Mouse (Mus musculus) layer of hippocampus, adult 18-20 months (tissue): ENCODE measurements at regions not wholly inside any gene's neighbourhood (a gene's known extent, or its start where the extent isn't known, plus 50 kb on each side); places are given as distances from the start of the nearest gene placed in this dataset.

Experiments
- DNase-seq, 2 experiments: peaks; one replicate each; pipeline ENCODE4 v3.0.0; 2022; ENCODE audit warnings: low spot score in 2 of 2

DNA sequence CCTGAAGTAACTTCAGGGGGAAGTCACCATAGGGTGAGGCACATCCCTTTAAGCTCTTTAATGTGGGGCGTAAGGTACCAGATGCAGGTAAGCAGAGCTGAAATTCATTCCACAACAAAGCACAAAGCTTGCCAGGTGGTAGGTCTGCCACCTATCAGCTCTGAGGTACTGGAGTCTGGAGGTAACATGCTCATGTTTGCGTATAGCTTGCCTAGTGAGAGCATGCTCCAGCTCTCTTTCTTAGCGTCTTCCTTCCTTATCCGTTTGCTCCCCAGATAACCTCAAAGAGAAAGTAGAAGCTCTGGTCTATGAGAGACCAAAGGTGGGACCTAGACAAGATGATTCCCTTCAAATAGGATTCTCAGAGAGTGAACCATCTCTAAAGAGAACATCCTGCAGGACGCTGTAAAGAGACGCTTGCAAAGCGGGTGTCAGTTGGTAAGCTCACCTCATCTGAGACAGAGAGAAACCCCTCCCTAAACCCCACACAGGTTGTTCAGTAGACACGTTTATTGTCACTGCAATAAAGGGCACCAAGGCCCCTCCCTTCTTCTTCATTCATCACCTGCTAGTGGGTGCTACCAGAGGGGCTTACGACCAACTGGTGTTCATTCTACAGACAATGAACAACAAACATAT, 347.4 kb upstream of the 3110018I06Rik start:
- no peak for DNase-seq

DNA sequence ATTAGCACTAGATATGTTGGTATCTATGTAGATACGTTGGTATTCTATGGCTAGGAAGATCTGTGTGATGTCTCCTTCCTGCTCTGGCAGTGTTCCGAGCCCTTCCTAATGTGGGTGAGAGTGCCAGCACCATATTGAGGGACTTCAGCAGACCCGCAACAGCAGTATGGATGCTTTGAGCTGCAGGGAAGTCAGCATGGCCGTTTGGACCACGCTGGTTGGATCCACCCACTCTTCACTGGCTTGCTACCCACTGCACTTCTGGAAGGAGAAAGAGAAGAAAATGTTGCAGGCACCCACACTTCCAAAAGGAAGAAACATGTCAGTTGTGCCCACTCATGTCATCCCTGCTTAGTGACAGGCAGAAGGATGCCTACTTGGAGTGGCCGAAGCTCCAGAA, 346.2 kb upstream of the 3110018I06Rik start:
- DNase-seq, result peak; percentile 22 to 26

DNA sequence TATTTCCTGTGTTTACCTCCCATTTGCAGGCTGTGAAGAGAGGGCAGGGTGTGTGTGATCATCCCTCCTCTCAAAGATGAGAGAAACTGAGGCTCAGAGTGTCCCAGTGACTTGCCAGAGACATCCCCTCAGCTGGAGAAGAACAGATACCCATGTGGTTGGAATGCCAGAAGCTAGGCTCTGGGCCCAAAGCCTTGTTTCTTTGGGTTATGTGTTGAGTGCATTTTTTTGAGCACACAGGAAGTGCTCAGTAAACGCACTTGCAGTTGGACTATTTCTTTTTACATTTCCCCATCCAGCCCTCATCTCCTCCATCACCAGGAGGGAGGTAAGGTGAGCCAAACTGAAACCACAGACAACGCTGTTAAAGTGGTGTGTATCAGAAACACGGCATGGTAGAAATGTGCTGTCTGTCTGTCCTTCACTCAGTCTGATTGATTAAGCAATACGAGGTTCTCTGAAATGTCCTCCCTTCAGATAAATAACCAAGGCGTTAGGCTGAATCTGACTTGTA, 341.8 kb upstream of the 3110018I06Rik start:
- DNase-seq, result no peak

DNA sequence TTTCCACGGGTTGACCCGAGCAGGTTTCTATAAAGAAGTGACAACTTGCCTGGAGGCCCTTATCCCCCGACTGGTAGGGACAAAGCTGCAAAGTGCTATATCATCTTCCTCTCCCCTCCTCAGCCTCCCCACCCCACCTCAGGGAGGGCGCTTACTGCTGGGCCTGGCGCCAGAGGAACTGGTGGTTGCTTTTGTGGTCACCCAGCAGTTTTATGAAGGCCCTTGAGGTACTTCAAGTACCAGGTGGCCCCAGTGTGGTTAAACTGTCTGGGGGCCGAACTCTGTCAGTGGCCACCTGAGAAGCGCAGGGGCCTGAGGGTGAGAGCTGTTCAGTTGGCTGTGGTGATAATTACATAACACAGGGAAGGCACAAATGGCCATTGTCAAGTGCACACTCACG, 340.0 kb upstream of the 3110018I06Rik start:
- no peak for DNase-seq

DNA sequence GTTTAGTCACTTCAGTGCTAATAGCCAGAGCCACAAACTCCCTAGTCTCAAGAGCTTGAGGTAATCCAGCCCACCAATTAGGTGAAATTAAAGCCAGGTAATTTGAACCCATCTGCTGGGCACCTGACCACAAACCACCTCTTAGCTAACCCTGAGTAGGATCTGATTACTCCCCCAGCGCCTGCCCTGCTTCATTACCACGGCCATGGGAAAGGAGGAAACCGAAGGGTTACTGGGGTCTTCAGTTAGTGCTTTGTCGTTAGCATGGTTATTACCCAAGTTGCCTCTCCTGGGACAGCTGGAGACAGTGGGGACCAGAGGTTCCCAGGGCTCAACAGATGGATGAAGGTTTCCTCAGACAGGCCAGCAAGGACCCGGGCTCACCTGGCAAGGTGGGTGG, 337.3 kb upstream of the 3110018I06Rik start:
- DNase-seq, result no peak

DNA sequence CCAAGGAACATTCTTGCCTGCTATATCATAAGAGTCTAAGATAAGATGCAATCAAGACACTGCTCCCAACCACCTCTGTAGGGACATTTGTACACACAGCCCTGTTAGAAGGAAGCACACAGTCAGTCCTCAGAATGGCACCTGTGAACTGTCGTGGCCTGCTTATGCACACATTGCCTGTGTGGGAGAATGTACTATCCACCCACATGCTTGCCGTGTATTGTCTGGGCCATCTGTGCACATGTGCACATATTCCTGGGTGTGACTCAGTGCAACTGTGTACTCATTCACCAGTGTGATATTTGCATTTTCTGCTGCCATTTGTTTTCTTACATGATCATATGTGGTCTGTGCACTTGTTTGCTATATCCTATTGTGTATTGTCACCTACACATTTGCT, 333.8 kb upstream of the 3110018I06Rik start:
- peak; percentile 27 to 66 for DNase-seq

DNA sequence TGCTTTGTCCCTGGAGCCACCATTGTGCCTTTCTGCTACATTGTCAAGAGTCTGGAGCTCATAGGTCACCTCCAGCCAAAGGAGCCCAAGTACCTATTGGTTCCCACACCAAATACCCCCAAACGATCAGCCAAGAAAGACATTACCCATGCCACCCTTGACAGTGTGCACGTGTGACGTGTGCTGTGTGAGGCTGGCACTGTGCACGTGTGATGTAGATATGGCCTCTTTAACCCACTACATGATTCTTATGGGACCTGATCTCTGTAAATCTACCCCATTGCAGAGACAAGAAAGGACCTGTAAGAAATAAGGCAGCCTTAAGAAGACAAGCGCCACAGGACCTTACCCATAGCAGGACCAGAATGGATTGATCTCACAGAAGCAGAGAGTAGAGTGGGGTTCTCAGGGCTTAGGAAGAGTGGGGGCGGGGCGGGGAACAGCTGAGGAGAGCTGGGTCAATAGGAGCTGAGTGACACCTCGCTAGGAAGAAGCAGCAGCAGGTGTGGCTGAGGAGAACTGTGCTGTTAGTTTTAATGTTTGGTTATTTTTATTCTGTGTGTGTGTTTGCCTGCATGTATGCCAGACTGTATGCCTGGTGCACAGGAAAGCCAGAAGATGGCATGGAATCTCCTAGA, 331.5 kb upstream of the 3110018I06Rik start:
- no peak for DNase-seq

DNA sequence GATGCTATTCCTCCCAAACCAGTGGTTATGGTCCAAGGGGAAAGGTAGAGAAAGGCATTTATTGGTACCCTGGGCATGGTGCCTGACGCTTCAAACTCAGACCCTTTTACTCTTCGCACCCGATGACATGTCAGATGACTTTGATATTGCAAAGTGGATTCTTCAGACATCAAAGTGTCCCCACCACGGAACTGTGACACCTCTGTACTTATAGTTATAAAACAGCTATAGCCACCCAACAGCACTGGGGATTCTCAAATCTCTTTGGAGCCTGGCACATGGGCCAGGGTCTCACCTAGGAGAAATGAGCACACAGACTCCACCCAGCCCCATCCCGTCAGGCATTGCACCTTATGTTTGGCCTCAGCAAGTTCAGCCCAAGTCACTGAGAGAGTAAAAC, 329.3 kb upstream of the 3110018I06Rik start:
- no peak for DNase-seq

DNA sequence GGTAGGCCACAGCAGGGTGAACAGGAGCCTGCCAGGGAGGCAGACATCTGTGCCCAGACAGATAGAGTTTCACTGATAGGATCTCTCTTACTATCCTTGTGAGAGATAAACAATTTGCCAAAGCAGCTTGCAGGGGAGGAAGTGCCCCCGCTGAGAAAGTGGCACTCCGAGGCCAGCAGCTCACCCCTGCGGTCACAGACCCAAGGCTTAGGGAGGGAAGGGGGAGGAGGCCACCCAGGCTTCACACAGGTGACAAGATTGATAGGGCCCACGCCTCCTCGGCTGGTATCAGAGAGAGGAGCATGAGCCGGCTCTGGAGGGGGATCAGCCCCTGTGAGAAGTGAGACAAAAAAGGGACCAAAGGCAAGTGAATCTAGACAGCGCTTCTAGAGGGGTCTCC, 328.3 kb upstream of the 3110018I06Rik start:
- DNase-seq, result no peak

DNA sequence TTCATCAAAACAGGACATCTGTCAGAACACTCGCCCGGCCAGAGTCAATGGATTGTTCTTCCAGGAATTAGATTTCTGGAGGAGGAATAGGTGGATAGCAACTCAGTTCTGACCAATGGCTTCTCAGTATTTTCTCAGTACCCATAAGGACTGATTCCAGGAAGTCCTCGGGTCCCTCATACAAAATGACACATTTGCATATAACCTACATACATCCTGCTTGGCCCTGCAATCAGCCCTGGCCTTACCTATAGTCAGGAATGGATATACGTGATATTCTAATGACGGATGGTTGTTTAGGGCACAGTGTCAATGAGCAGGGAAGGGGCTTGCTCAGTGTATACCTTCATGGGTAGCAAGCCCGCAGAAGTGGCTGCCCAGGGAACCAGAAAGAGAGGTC, 327.8 kb upstream of the 3110018I06Rik start:
- no peak for DNase-seq

DNA sequence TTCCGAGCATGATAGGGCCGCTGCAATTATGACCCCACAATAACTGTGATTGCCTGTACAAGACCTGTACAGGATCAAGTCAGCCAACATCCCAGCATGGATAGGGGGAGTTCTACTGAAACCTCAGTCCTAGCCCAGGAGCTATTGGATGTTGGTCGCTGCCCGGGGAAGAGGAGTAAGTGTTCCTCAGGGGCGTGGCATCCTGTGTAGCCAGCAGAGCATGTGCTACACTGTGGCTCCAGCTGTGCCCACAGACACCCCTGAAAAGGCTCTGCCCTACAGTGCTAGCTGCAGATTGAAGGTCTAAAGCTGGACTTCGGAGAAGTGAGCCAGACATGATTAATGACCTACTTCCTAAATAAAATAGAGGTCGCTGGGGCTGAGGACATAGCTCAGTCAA, 317.5 kb upstream of the 3110018I06Rik start:
- DNase-seq, result no peak

DNA sequence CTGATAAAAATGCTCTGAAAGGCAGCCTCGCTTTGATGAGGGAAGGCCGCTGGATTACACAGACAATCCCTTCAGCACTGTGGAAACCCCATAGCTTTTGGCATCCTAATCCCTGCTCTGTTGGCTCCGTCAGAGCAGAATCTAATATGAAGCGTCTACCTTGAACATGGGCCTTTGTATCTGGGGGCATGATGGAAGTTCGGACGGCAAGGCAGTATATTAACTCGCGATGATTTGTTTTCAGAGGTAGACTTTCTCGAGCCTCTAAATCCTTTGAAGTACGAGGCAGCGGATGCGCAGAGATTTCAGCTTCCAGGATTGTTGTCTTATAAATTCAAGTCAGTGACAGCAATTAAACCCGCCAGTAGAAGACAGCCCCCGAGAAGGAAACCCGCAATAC, 316.8 kb upstream of the 3110018I06Rik start:
- no peak for DNase-seq

DNA sequence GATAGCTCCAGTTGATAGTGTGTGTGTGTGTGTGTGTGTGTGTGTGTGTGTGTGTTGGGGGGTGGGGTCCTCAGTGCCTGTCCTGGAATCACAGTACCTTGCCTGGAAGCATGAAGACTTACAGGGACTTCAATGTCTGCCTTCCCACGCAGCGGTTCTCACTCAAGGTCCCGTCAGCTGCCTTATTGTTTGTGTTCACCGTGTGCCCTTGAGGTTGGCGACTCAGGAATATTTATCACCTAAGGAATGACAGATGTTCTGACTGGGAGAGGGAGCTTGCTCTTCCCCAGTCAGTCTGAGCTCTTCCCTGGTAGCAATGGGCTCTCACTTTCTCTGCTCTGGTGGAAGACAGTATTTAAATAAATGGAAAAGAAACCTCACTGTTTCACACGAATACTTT, 309.8 kb upstream of the 3110018I06Rik start:
- no peak for DNase-seq

DNA sequence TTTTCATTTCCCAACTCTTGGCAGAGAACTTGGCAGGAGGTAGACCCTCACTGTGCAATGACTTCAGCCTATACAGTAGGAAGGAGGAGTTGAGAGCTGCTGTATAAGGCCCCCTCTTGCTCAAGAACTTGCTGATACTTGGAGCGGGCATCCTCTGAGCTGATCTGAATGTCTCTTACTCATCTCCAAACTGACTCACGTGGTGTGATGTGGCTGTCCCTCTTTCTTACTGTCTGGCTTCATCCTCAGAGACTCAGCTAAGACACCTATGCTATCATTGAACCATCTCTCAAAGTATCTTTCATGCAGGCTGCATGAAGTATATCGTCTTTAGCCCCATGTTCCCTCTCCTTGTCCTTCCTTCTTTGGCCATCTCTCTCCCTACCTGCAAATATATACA, 307.9 kb upstream of the 3110018I06Rik start:
- DNase-seq, result no peak

DNA sequence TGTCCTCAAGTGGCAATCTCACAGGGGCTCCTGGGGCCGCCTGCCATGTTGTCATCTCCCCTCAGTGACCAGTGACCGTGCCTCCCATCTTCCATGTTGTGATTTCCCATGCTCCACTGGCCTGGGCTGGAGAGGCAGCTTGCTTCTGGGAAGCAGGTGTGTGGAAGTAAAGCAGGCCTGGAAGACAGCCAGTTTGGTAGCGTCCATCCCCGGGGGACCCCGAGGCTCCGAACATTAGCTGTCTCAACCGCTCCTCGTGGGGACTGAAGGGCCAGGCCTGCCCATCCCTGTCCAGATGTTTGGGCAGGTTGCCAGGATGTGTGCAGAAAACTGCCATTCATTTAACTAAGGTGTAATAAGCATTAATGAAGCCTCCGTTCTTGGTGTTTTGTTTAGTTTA, 307.1 kb upstream of the 3110018I06Rik start:
- no peak for DNase-seq

DNA sequence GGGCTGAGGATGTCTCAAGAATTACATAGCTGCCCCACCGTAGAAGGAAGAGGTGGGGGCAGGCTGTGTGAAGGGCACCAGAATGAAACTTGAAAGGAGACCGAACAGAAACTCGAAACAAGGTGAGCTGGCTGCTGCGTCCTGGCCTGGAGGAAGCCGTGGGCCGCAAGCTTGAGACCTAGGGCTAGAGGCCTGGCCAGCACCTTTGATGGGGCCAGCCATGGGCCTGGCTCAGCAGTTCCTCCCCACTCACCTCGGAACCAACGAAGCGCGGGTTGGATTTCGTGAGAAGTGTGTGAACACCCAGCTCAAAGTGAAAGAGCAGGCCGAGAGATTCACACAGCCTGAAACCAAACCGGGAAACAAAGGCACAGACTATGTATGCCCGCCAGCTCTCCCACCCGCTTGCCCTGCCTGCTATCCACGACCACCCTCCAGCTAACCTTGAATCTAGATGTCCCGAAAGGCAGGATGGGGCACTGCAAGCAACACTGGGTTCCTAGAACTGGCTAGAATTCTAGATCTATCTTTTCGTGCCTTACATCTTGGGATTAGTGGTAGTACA, 306.3 kb upstream of the 3110018I06Rik start:
- DNase-seq, result no peak

DNA sequence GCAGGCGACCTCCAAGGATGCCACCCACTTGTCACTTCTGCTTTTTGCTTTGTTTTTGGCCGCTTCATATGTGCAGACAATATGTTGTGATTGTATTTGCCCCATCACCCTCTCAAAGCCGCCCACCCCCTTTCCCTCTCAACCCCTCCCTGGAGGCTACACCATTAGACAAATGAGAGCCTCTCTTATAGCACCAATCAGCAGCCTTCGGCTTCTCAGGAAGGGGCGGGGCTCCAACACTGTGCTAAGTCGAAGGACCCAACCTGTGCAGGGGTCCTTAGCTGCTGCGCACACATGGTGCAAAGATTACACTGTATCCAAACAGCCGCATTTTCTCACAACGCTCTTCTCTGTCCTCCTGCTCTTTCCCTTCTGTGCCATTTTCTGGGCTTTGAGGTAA, 305.1 kb upstream of the 3110018I06Rik start:
- peak in 1 of 2 experiments; percentile 67 for DNase-seq

DNA sequence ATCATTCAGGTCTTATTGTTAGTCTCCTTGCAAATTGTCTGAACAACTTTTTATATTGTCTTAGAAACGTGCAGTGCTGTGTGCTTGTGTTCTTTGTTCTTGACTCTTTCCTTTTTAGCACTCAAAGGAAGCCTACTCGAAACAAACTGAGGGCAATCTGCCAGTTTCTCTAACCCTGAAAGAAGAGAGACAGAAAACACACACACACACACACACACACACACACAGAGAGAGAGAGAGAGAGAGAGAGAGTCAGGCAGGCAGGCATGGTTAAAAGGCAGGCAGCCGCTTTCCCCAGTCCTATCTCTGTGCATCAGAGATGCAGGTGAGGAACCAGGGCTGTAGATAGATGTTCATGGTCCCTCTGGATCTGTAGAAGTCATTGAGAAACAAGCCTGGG, 304.0 kb upstream of the 3110018I06Rik start:
- DNase-seq, result no peak

DNA sequence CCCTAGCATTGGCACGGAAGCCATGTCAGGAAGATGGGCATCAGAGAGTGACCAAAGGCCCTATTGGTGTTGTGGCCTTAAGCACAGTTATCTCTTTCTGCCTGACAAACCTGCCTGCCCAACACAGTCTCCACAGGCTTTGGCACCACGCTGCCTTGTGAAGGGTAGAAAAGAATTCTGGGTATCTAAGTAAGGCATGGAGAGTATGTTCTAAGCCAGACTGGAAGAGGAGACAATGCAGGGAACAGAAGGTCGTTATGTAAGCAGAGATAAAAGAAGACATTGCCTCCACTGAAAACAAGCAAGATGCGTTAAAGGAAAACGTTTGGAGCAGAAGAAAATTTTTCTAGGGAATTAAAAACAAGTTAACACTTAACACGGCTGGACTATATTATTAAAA, 302.1 kb upstream of the 3110018I06Rik start:
- DNase-seq, result peak in 1 of 2 experiments; percentile 49

DNA sequence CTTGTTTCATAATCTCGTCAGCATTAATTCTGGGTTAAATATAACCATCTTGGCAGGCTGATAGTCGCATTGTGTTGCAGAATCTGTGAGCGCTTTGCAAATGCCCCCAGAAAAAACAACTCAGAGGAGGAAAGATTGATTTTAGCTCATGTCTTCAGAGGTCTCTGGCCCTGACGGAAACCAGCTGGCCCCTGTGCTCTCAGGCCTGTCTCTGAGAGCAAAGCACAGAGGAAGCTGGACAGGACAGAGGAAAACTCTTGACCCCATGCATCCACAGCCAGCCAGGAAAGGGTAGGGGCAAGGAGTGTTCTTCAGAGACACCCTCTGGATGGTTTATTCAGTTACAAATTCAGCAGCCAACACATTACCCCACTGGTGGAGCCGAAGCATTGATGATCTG, 300.4 kb upstream of the 3110018I06Rik start:
- DNase-seq, result peak in 1 of 2 experiments; percentile 66

DNA sequence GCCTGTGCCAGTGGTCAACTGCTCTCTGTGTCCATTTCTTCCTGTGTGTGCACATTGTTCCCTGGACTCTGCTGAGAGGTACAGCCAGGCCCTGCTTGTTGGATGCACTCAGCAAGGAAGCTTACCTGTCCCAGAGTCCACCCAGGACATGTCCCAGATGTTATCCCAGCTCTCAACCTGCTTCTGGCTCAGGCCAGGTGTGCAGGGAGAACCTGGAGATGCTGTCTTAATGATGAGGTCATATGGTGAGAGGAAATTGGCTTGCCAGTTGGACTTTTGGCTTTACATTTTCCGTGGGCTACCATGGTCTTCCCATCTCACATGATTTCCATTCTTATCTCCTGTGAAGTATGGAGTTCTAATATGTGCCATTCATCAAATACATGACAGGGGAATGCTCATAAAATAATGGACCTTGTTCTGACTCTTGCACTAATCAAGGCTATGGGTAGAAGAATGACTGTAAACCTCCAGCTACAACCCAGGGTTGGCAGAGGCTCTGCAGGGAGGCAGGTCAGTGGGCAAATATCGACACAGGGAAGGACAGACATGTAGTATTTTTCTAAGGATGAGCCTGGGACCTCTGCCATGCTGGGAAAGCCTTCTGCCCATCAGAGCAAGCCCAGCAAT, 289.9 kb upstream of the 3110018I06Rik start:
- no peak for DNase-seq

DNA sequence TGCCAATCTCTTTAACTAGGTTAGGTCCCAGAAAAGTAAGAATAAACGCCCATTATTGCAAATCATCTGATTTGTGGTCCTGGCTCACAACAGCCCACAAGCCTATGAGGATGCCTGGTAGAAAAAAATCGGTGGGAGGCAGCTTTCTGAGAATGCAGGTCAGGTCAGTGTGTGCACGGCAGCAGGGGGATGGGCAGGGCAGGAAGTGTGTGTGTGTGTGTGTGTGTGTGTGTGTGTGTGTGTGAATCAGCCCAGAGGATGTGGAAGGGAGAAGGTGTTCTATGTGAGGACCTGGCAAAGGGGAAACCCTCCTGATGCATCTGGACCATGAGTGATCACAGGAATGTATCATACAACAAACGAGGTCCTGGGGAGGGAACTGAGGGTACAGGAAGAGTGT, 287.5 kb upstream of the 3110018I06Rik start:
- no peak for DNase-seq
